Mouse (Mus musculus): ENCODE results near the gene Zfpm1. TPM values are rescaled to one million over a fixed set of nuclear protein-coding genes. Genes with fewer than 3 reads are reported as not detected.

Zfpm1 gene
- polyA plus RNA-seq, 1 experiment = 20.7 TPM

GRCm38 (mm10) chr8:122350309-122351089, 68.6 kb downstream of the Zfpm1 start:
- Histone ChIP-seq H3K27me3 (ENCODE audit: control insufficient read depth, insufficient read depth, insufficient read length) (no peaks in the 10 kb centered on the region), H3K36me3 (ENCODE audit: control insufficient read depth, insufficient read depth) (no peaks in the 10 kb centered on the region), H3K4me3 (ENCODE audit: insufficient read depth, poor library complexity, severe bottlenecking) (no peak overlapping the region), H3ac (ENCODE audit: control insufficient read depth, insufficient read length, low read depth) (no peak overlapping the region), H3K79me3 (ENCODE audit: low read depth) (no peaks in the 10 kb centered on the region), H3K79me2 (ENCODE audit: control insufficient read depth, insufficient read depth) (no peaks in the 10 kb centered on the region)
- TF ChIP-seq MAX (IDR thresholded peaks at IDR 0.05) (no peak), USF1 (IDR thresholded peaks at IDR 0.05; ENCODE audit: low read depth) (no peak), MYOD1 (IDR thresholded peaks at IDR 0.05; ENCODE audit: control insufficient read depth, insufficient read length, low read depth) (no peak), CEBPB (IDR thresholded peaks at IDR 0.05; ENCODE audit: low read depth) (no peak), MYOG (IDR thresholded peaks at IDR 0.05; ENCODE audit: control insufficient read depth, extremely low read depth, insufficient read length) (no peak)

GRCm38 (mm10) chr8:122354157-122354556, 72.2 kb downstream of the Zfpm1 start:
- no peaks in the 10 kb centered on the region for H3K27me3 ChIP-seq (ENCODE audit: control insufficient read depth, insufficient read depth, insufficient read length)
- no peaks in the 10 kb centered on the region for H3K36me3 ChIP-seq (ENCODE audit: control insufficient read depth, insufficient read depth)
- no peak overlapping the region for H3K4me3 ChIP-seq (ENCODE audit: insufficient read depth, poor library complexity, severe bottlenecking)
- H3ac ChIP-seq (ENCODE audit: control insufficient read depth, insufficient read length, low read depth) = no peak overlapping the region
- no peaks in the 10 kb centered on the region for H3K79me2 ChIP-seq (ENCODE audit: control insufficient read depth, insufficient read depth)
- no peaks in the 10 kb centered on the region for H3K79me3 ChIP-seq (ENCODE audit: low read depth)
- no peak for TF ChIP-seq MAX (IDR thresholded peaks at IDR 0.05)
- TF ChIP-seq CEBPB (IDR thresholded peaks at IDR 0.05; ENCODE audit: low read depth) = no peak
- no peak for TF ChIP-seq USF1 (IDR thresholded peaks at IDR 0.05; ENCODE audit: low read depth)
- TF ChIP-seq MYOG (IDR thresholded peaks at IDR 0.05; ENCODE audit: control insufficient read depth, extremely low read depth, insufficient read length) = no peak
- TF ChIP-seq CTCF (IDR thresholded peaks at IDR 0.05; ENCODE audit: control insufficient read depth, insufficient read depth, insufficient read length) = no peak
- no peak for TF ChIP-seq MYOD1 (IDR thresholded peaks at IDR 0.05; ENCODE audit: control insufficient read depth, insufficient read length, low read depth)
- TF ChIP-seq FOSL1 (IDR thresholded peaks at IDR 0.05; ENCODE audit: insufficient read depth, low read length, poor library complexity, severe bottlenecking) = no peak

- Histone ChIP-seq H3K27me3 (ENCODE audit: control insufficient read depth, insufficient read depth, insufficient read length) (no peaks in the 10 kb centered on the region), H3K4me3 (ENCODE audit: insufficient read depth, poor library complexity, severe bottlenecking) (no peak overlapping the region)
- TF ChIP-seq CTCF (IDR thresholded peaks at IDR 0.05; ENCODE audit: control insufficient read depth, insufficient read depth, insufficient read length) = no peak
- peak; percentile 83 for TF ChIP-seq FOSL1 (IDR thresholded peaks at IDR 0.05; ENCODE audit: insufficient read depth, low read length, poor library complexity, severe bottlenecking)
- no peak for TF ChIP-seq CEBPB (IDR thresholded peaks at IDR 0.05; ENCODE audit: low read depth)
- no peak for TF ChIP-seq USF1 (IDR thresholded peaks at IDR 0.05; ENCODE audit: low read depth)
Observed at GRCm38 (mm10) chr8:122355642-122356606, 74.0 kb downstream of the Zfpm1 start.

DNA sequence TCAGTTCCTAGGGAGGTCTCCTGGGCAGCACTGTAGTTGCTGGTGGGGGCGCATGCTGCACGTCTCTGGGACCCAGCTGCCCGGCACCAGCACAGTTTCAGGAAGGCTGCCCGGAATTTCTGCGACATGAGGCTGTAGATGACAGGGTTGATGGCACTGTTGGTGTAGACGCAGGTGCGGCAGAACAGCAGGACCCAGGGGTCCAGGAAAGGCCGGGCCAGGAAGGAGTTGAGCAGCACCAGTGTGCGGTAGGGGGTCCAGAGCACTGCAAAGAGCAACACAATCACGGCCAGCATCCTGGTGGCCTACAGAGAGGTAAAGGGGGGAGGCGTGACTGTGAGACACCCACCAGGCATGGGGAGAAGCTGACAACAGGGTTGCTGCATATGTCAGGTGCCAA, 75.3 kb downstream of the Zfpm1 start:
- Histone ChIP-seq H3K4me3 (ENCODE audit: insufficient read depth, poor library complexity, severe bottlenecking) (no peak overlapping the region), H3K36me3 (ENCODE audit: control insufficient read depth, insufficient read depth) (no peaks in the 10 kb centered on the region), H3K27me3 (ENCODE audit: control insufficient read depth, insufficient read depth, insufficient read length) (no peaks in the 10 kb centered on the region), H3ac (ENCODE audit: control insufficient read depth, insufficient read length, low read depth) (no peak overlapping the region), H3K79me2 (ENCODE audit: control insufficient read depth, insufficient read depth) (no peaks in the 10 kb centered on the region), H3K79me3 (ENCODE audit: low read depth) (no peaks in the 10 kb centered on the region)
- TF ChIP-seq CEBPB (IDR thresholded peaks at IDR 0.05; ENCODE audit: low read depth) (no peak), MYOG (IDR thresholded peaks at IDR 0.05; ENCODE audit: control insufficient read depth, extremely low read depth, insufficient read length) (no peak), MAX (IDR thresholded peaks at IDR 0.05) (no peak), MYOD1 (IDR thresholded peaks at IDR 0.05; ENCODE audit: control insufficient read depth, insufficient read length, low read depth) (no peak), FOSL1 (IDR thresholded peaks at IDR 0.05; ENCODE audit: insufficient read depth, low read length, poor library complexity, severe bottlenecking) (no peak), CTCF (IDR thresholded peaks at IDR 0.05; ENCODE audit: control insufficient read depth, insufficient read depth, insufficient read length) (no peak), USF1 (IDR thresholded peaks at IDR 0.05; ENCODE audit: low read depth) (no peak)

More at GRCm38 (mm10) chr8:122355642-122356606, 74.0 kb downstream of the Zfpm1 start:
- H3ac ChIP-seq (ENCODE audit: control insufficient read depth, insufficient read length, low read depth) = no peak overlapping the region
- H3K79me2 ChIP-seq (ENCODE audit: control insufficient read depth, insufficient read depth) = no peaks in the 10 kb centered on the region
- no peaks in the 10 kb centered on the region for H3K79me3 ChIP-seq (ENCODE audit: low read depth)
- no peaks in the 10 kb centered on the region for H3K36me3 ChIP-seq (ENCODE audit: control insufficient read depth, insufficient read depth)

GRCm38 (mm10) chr8:122357641-122358040, 75.7 kb downstream of the Zfpm1 start:
- Histone ChIP-seq H3ac (ENCODE audit: control insufficient read depth, insufficient read length, low read depth) (no peak overlapping the region), H3K79me2 (ENCODE audit: control insufficient read depth, insufficient read depth) (no peaks in the 10 kb centered on the region), H3K4me3 (ENCODE audit: insufficient read depth, poor library complexity, severe bottlenecking) (no peak overlapping the region), H3K79me3 (ENCODE audit: low read depth) (no peaks in the 10 kb centered on the region), H3K27me3 (ENCODE audit: control insufficient read depth, insufficient read depth, insufficient read length) (no peaks in the 10 kb centered on the region), H3K36me3 (ENCODE audit: control insufficient read depth, insufficient read depth) (no peaks in the 10 kb centered on the region)
- no peak for TF ChIP-seq MYOD1 (IDR thresholded peaks at IDR 0.05; ENCODE audit: control insufficient read depth, insufficient read length, low read depth)
- no peak for TF ChIP-seq USF1 (IDR thresholded peaks at IDR 0.05; ENCODE audit: low read depth)
- no peak for TF ChIP-seq MAX (IDR thresholded peaks at IDR 0.05)
- TF ChIP-seq FOSL1 (IDR thresholded peaks at IDR 0.05; ENCODE audit: insufficient read depth, low read length, poor library complexity, severe bottlenecking) = no peak
- no peak for TF ChIP-seq CTCF (IDR thresholded peaks at IDR 0.05; ENCODE audit: control insufficient read depth, insufficient read depth, insufficient read length)
- no peak for TF ChIP-seq CEBPB (IDR thresholded peaks at IDR 0.05; ENCODE audit: low read depth)
- no peak for TF ChIP-seq MYOG (IDR thresholded peaks at IDR 0.05; ENCODE audit: control insufficient read depth, extremely low read depth, insufficient read length)

Data from C2C12 (cell line).